Mouse (Mus musculus): ENCODE results near the gene Gtf3c4. TPM values are rescaled to one million over a fixed set of nuclear protein-coding genes. Genes with fewer than 3 reads are reported as not detected.

The Gtf3c4 gene
- polyA plus RNA-seq, 1 experiment, result 0.41 TPM

- Histone ChIP-seq H3K9me3 (ENCODE audit: control insufficient read depth, low read length) (no peaks in the 10 kb centered on the region), H3K4me1 (ENCODE audit: control insufficient read depth) (no peaks in the 10 kb centered on the region), H3K36me3 (ENCODE audit: control insufficient read depth) (no peaks in the 10 kb centered on the region), H3K27me3 (ENCODE audit: control insufficient read depth) (no peaks in the 10 kb centered on the region), H3K4me3 (replicated peaks) (no peak overlapping the region)
- TF ChIP-seq GATA1 (IDR thresholded peaks at IDR 0.05; ENCODE audit: low read length) (no peak), TAL1 (IDR thresholded peaks at IDR 0.05; ENCODE audit: low read length) (no peak)
Observed at GRCm38 (mm10) chr2:28810260-28811013, 29.7 kb downstream of the Gtf3c4 start.

- Histone ChIP-seq H3K9me3 (ENCODE audit: control insufficient read depth, low read length) (no peaks in the 10 kb centered on the region), H3K27me3 (ENCODE audit: control insufficient read depth) (no peaks in the 10 kb centered on the region), H3K4me3 (replicated peaks) (no peak overlapping the region), H3K4me1 (ENCODE audit: control insufficient read depth) (no peaks in the 10 kb centered on the region), H3K36me3 (ENCODE audit: control insufficient read depth) (no peaks in the 10 kb centered on the region)
- TF ChIP-seq GATA1 (IDR thresholded peaks at IDR 0.05; ENCODE audit: low read length) (no peak), TAL1 (IDR thresholded peaks at IDR 0.05; ENCODE audit: low read length) (no peak)
Observed at GRCm38 (mm10) chr2:28808841-28809240, 31.3 kb downstream of the Gtf3c4 start.

- no peak for TF ChIP-seq GATA1 (IDR thresholded peaks at IDR 0.05; ENCODE audit: low read length)
- TF ChIP-seq TAL1 (IDR thresholded peaks at IDR 0.05; ENCODE audit: low read length), result no peak
- Histone ChIP-seq H3K9me3 (ENCODE audit: control insufficient read depth, low read length) (no peaks in the 10 kb centered on the region), H3K36me3 (ENCODE audit: control insufficient read depth) (no peaks in the 10 kb centered on the region), H3K27me3 (ENCODE audit: control insufficient read depth) (no peaks in the 10 kb centered on the region), H3K4me3 (replicated peaks) (no peak overlapping the region), H3K4me1 (ENCODE audit: control insufficient read depth) (no peaks in the 10 kb centered on the region)
Observed at GRCm38 (mm10) chr2:28803406-28803805, 36.8 kb downstream of the Gtf3c4 start.

GRCm38 (mm10) chr2:28799575-28799974, 40.6 kb downstream of the Gtf3c4 start:
- H3K4me1 ChIP-seq (ENCODE audit: control insufficient read depth), result no peaks in the 10 kb centered on the region
- no peaks in the 10 kb centered on the region for H3K27me3 ChIP-seq (ENCODE audit: control insufficient read depth)
- H3K4me3 ChIP-seq (replicated peaks), result no peak overlapping the region
- TF ChIP-seq GATA1 (IDR thresholded peaks at IDR 0.05; ENCODE audit: low read length) (no peak), TAL1 (IDR thresholded peaks at IDR 0.05; ENCODE audit: low read length) (no peak)
- H3K9me3 ChIP-seq (ENCODE audit: control insufficient read depth, low read length), result no peaks in the 10 kb centered on the region
- H3K36me3 ChIP-seq (ENCODE audit: control insufficient read depth), result no peaks in the 10 kb centered on the region

GRCm38 (mm10) chr2:28798390-28798789, 41.8 kb downstream of the Gtf3c4 start:
- Histone ChIP-seq H3K4me1 (ENCODE audit: control insufficient read depth) (no peaks in the 10 kb centered on the region), H3K27me3 (ENCODE audit: control insufficient read depth) (no peaks in the 10 kb centered on the region), H3K36me3 (ENCODE audit: control insufficient read depth) (no peaks in the 10 kb centered on the region), H3K9me3 (ENCODE audit: control insufficient read depth, low read length) (no peaks in the 10 kb centered on the region), H3K4me3 (replicated peaks) (no peak overlapping the region)
- TF ChIP-seq GATA1 (IDR thresholded peaks at IDR 0.05; ENCODE audit: low read length) (no peak), TAL1 (IDR thresholded peaks at IDR 0.05; ENCODE audit: low read length) (no peak)

GRCm38 (mm10) chr2:28797490-28798106, 42.6 kb downstream of the Gtf3c4 start:
- no peak for TF ChIP-seq GATA1 (IDR thresholded peaks at IDR 0.05; ENCODE audit: low read length)
- no peak for TF ChIP-seq TAL1 (IDR thresholded peaks at IDR 0.05; ENCODE audit: low read length)
- Histone ChIP-seq H3K4me1 (ENCODE audit: control insufficient read depth) (no peaks in the 10 kb centered on the region), H3K4me3 (replicated peaks) (no peak overlapping the region), H3K27me3 (ENCODE audit: control insufficient read depth) (no peaks in the 10 kb centered on the region), H3K9me3 (ENCODE audit: control insufficient read depth, low read length) (no peaks in the 10 kb centered on the region), H3K36me3 (ENCODE audit: control insufficient read depth) (no peaks in the 10 kb centered on the region)

- TF ChIP-seq TAL1 (IDR thresholded peaks at IDR 0.05; ENCODE audit: low read length) (no peak), GATA1 (IDR thresholded peaks at IDR 0.05; ENCODE audit: low read length) (no peak)
- Histone ChIP-seq H3K4me3 (replicated peaks) (no peak overlapping the region), H3K4me1 (ENCODE audit: control insufficient read depth) (no peaks in the 10 kb centered on the region), H3K27me3 (ENCODE audit: control insufficient read depth) (no peaks in the 10 kb centered on the region), H3K9me3 (ENCODE audit: control insufficient read depth, low read length) (no peaks in the 10 kb centered on the region), H3K36me3 (ENCODE audit: control insufficient read depth) (no peaks in the 10 kb centered on the region)
Observed at GRCm38 (mm10) chr2:28796298-28796697, 43.9 kb downstream of the Gtf3c4 start.

- no peak for TF ChIP-seq TAL1 (IDR thresholded peaks at IDR 0.05; ENCODE audit: low read length)
- no peak for TF ChIP-seq GATA1 (IDR thresholded peaks at IDR 0.05; ENCODE audit: low read length)
- H3K4me1 ChIP-seq (ENCODE audit: control insufficient read depth), result no peaks in the 10 kb centered on the region
Observed at GRCm38 (mm10) chr2:28794623-28795022, 45.5 kb downstream of the Gtf3c4 start.

GRCm38 (mm10) chr2:28792931-28793610, 47.1 kb downstream of the Gtf3c4 start:
- no peaks in the 10 kb centered on the region for H3K9me3 ChIP-seq (ENCODE audit: control insufficient read depth, low read length)
- H3K4me3 ChIP-seq (replicated peaks), result no peak overlapping the region
- no peaks in the 10 kb centered on the region for H3K36me3 ChIP-seq (ENCODE audit: control insufficient read depth)
- TF ChIP-seq TAL1 (IDR thresholded peaks at IDR 0.05; ENCODE audit: low read length) (no peak), GATA1 (IDR thresholded peaks at IDR 0.05; ENCODE audit: low read length) (no peak)
- H3K4me1 ChIP-seq (ENCODE audit: control insufficient read depth), result no peaks in the 10 kb centered on the region
- no peaks in the 10 kb centered on the region for H3K27me3 ChIP-seq (ENCODE audit: control insufficient read depth)

More at GRCm38 (mm10) chr2:28794623-28795022, 45.5 kb downstream of the Gtf3c4 start:
- no peaks in the 10 kb centered on the region for H3K27me3 ChIP-seq (ENCODE audit: control insufficient read depth)
- H3K9me3 ChIP-seq (ENCODE audit: control insufficient read depth, low read length), result no peaks in the 10 kb centered on the region
- no peak overlapping the region for H3K4me3 ChIP-seq (replicated peaks)
- no peaks in the 10 kb centered on the region for H3K36me3 ChIP-seq (ENCODE audit: control insufficient read depth)

Measured in erythroblast, embryonic 14.5 days (primary cell).